Mouse (Mus musculus) kidney, embryonic 14.5 days (tissue): ENCODE measurements around the gene Obox7. TPM values are rescaled to one million over a fixed set of nuclear protein-coding genes. Genes with fewer than 3 reads are reported as not detected.
A peak's percentile ranks its signal among the peaks of the same experiment; 100 is the strongest.
"Not testable (repeated sequence)": the region's sequence is repeated elsewhere in the genome, so short reads cannot be mapped to it uniquely, and the experiment has no call there.

Experiments used
- ATAC-seq: fragments of 200-750 bp; cut with Nextera tagmentation; 2 replicates; pipeline ENCODE4 v1.8.0; 2017; ENCODE audit warnings: moderate number of reproducible peaks, mild to moderate bottlenecking, moderate TSS enrichment, moderate library complexity; ENCODE audit not compliant: low FRiP score, low TSS enrichment
- H3K27ac ChIP-seq: fragments of 300-500 bp; sonication (generic); 2 replicates; pipeline ENCODE4 v1.5.1; 2014; ENCODE audit warnings: low read depth, mild to moderate bottlenecking, low read length, moderate library complexity, mixed read lengths
- H3K27me3 ChIP-seq: fragments of 300-500 bp; sonication (generic); 2 replicates; pipeline ENCODE4 v1.6.1; 2014; ENCODE audit warnings: mild to moderate bottlenecking, low read length; ENCODE audit not compliant: control insufficient read depth, insufficient read depth
- H3K36me3 ChIP-seq: fragments of 300-500 bp; sonication (generic); 2 replicates; pipeline ENCODE4 v1.6.1; 2014; ENCODE audit warnings: low read length, mixed read lengths; ENCODE audit not compliant: control insufficient read depth, insufficient read depth
- H3K4me1 ChIP-seq: fragments of 300-500 bp; sonication (generic); 2 replicates; pipeline ENCODE4 v1.6.1; 2014; ENCODE audit warnings: low read length, mixed read lengths; ENCODE audit not compliant: control insufficient read depth, insufficient read depth
- H3K4me2 ChIP-seq: fragments of 300-500 bp; sonication (generic); replicated peaks from 2 replicates; pipeline ENCODE4 v1.6.1; 2014; ENCODE audit warnings: low read depth, mild to moderate bottlenecking, low read length
- H3K4me3 ChIP-seq: fragments of 300-500 bp; sonication (generic); 2 replicates; pipeline ENCODE4 v1.5.1; 2014; ENCODE audit warnings: mild to moderate bottlenecking, low read length
- H3K9ac ChIP-seq: fragments of 300-500 bp; sonication (generic); 2 replicates; pipeline ENCODE4 v1.6.1; 2014; ENCODE audit warnings: low read depth, mild to moderate bottlenecking, low read length, moderate library complexity
- H3K9me3 ChIP-seq: fragments of 300-500 bp; sonication (generic); 2 replicates; pipeline ENCODE4 v1.6.1; 2016; ENCODE audit warnings: low read length; ENCODE audit not compliant: control insufficient read depth
- WGBS: fragments of 180-500 bp; shearing (Covaris S2); extraction: QIAGEN DNeasy Blood & Tissue Kit; methylation state at CpG from one replicate; pipeline ENCODE4 v1.1.7; 2014; 5-methylcytosine and 5-hydroxymethylcytosine counted together
- polyA plus RNA-seq: library from polyadenylated mRNA; unstranded; fragments of >200 nt; fragmentation: Nextera tagmentation; extraction: Ambion mirVana; gene quantifications from 2 replicates; pipeline ENCODE4 v1.2.1, GENCODE M21; 2014

Obox7 gene
- not detected in 2 replicates for polyA plus RNA-seq

GRCm38 (mm10) chr7:14659196-14659595 lies at the start of gene Obox7:
Obox7 (plus strand) TSS chr7:14659496.
- 87% methylated on average over 1 of the region's 1 CpGs for WGBS

GRCm38 (mm10) chr7:14622556-14623542 lies 36.4 kb upstream of the Obox7 start:
- not testable (repeated sequence) for H3K36me3 ChIP-seq, H3K27me3 ChIP-seq, H3K4me1 ChIP-seq, H3K27ac ChIP-seq, H3K9me3 ChIP-seq
- Histone ChIP-seq H3K4me2 (peak overlapping the region; percentile 58), H3K4me3 (peak overlapping the region; percentile 39), H3K9ac (peak overlapping the region; percentile 58)
- ATAC-seq: peak; percentile 95
- WGBS: 5% methylated on average over 64 of the region's 132 CpGs

More at GRCm38 (mm10) chr7:14659196-14659595, at the start of gene Obox7:
- not testable (repeated sequence) for H3K4me3 ChIP-seq, H3K27ac ChIP-seq, H3K4me2 ChIP-seq, H3K9me3 ChIP-seq, H3K27me3 ChIP-seq, H3K4me1 ChIP-seq, H3K9ac ChIP-seq, ATAC-seq, H3K36me3 ChIP-seq

Other genes starting within 250 kb of the Obox7 start
- gene Sult2a8, start 212.7 kb upstream of the Obox7 start, polyA plus RNA-seq: not detected in 2 replicates
- gene Sult2a7, start 165.3 kb upstream of the Obox7 start, polyA plus RNA-seq: not detected in 2 replicates
- gene Vmn1r90, start 96.0 kb upstream of the Obox7 start, polyA plus RNA-seq: 0.24 and 0.34 TPM in 2 replicates